Mouse (Mus musculus): ENCODE results near the gene Nobox. TPM values are rescaled to one million over a fixed set of nuclear protein-coding genes. Genes with fewer than 3 reads are reported as not detected.

The Nobox gene
- polyA plus RNA-seq, 1 experiment from 2014 or later = not detected

- Histone ChIP-seq H3K4me3 (ENCODE audit: low read depth, low read length) (no peak overlapping the region), H3K27ac (replicated peaks) (0 out of 2 replicates have a peak overlapping the region, but pooled peaks have one; percentile 14), H3K36me3 (ENCODE audit: control insufficient read depth, insufficient read depth, low read length) (no peaks in the 10 kb centered on the region), H3K9ac (ENCODE audit: low read length) (no peak overlapping the region), H3K9me3 (ENCODE audit: control insufficient read depth, low read length) (no peaks in the 10 kb centered on the region), H3K4me1 (replicated peaks; ENCODE audit: control insufficient read depth, insufficient read depth) (no peaks in the 10 kb centered on the region; the same call in 1 of the 2 replicates), H3K27me3 (ENCODE audit: control insufficient read depth, insufficient read depth, low read length) (no peaks in the 10 kb centered on the region), H3K4me2 (replicated peaks; ENCODE audit: low read depth) (no peak overlapping the region)
- TF ChIP-seq CTCF (IDR thresholded peaks at IDR 0.05; ENCODE audit: low read depth) (no peak), EP300 (optimal IDR thresholded peaks at IDR 0.05) (no peak)
- DNase-seq (ENCODE audit: low spot score) (no peak), ATAC-seq (ENCODE audit: low FRiP score, low TSS enrichment) (no peak)
Measured at GRCm38 (mm10) chr6:43312546-43312945, 3.2 kb upstream of the Nobox start.

- no peaks in the 10 kb centered on the region for H3K27me3 ChIP-seq (ENCODE audit: control insufficient read depth, insufficient read depth, low read length)
- TF ChIP-seq CTCF (IDR thresholded peaks at IDR 0.05; ENCODE audit: low read depth) = no peak
- no peak for TF ChIP-seq EP300 (optimal IDR thresholded peaks at IDR 0.05)
- ATAC-seq (ENCODE audit: low FRiP score, low TSS enrichment) = no peak
- WGBS = 43% methylated on average over 6 of the region's 6 CpGs
- no peaks in the 10 kb centered on the region for H3K9me3 ChIP-seq (ENCODE audit: control insufficient read depth, low read length)
- no peaks in the 10 kb centered on the region for H3K36me3 ChIP-seq (ENCODE audit: control insufficient read depth, insufficient read depth, low read length)
- H3K9ac ChIP-seq (ENCODE audit: low read length) = no peak overlapping the region
- no peaks in the 10 kb centered on the region; the same call in 1 of the 2 replicates for H3K4me1 ChIP-seq (replicated peaks; ENCODE audit: control insufficient read depth, insufficient read depth)
- H3K4me2 ChIP-seq (replicated peaks; ENCODE audit: low read depth) = no peak overlapping the region
- no peak overlapping the region for H3K4me3 ChIP-seq (ENCODE audit: low read depth, low read length)
- DNase-seq (ENCODE audit: low spot score) = no peak
- H3K27ac ChIP-seq (replicated peaks) = no peak overlapping the region
Measured at GRCm38 (mm10) chr6:43310071-43310470, 717 bp upstream of the Nobox start.

- 31% methylated on average over 2 of the region's 2 CpGs for whole genome bisulfite sequencing
- ATAC-seq (ENCODE audit: low FRiP score, low TSS enrichment) = no peak
- no peak for DNase-seq (ENCODE audit: low spot score)
Measured at GRCm38 (mm10) chr6:43297508-43297850, 11.9 kb downstream of the Nobox start.

GRCm38 (mm10) chr6:43296798-43297507 lies 12.4 kb downstream of the Nobox start:
- peak; percentile 90 for TF ChIP-seq CTCF (IDR thresholded peaks at IDR 0.05; ENCODE audit: low read depth)
- TF ChIP-seq EP300 (optimal IDR thresholded peaks at IDR 0.05) = no peak
- H3K36me3 ChIP-seq (ENCODE audit: control insufficient read depth, insufficient read depth, low read length) = no peaks in the 10 kb centered on the region
- H3K27me3 ChIP-seq (ENCODE audit: control insufficient read depth, insufficient read depth, low read length) = no peaks in the 10 kb centered on the region
- no peak overlapping the region for H3K27ac ChIP-seq (replicated peaks)
- no peak overlapping the region for H3K4me2 ChIP-seq (replicated peaks; ENCODE audit: low read depth)
- H3K9me3 ChIP-seq (ENCODE audit: control insufficient read depth, low read length) = no peaks in the 10 kb centered on the region
- ATAC-seq (ENCODE audit: low FRiP score, low TSS enrichment) (peak; percentile 30; the same call in 1 of the 2 replicates), DNase-seq (ENCODE audit: low spot score) (no peak)
- H3K4me3 ChIP-seq (ENCODE audit: low read depth, low read length) = no peak overlapping the region
- peaks cover 6% of the 10 kb centered on the region for H3K4me1 ChIP-seq (replicated peaks; ENCODE audit: control insufficient read depth, insufficient read depth)
- H3K9ac ChIP-seq (ENCODE audit: low read length) = no peak overlapping the region
- 26% methylated on average over 7 of the region's 7 CpGs for WGBS

More at GRCm38 (mm10) chr6:43297508-43297850, 11.9 kb downstream of the Nobox start:
- Histone ChIP-seq H3K27me3 (ENCODE audit: control insufficient read depth, insufficient read depth, low read length) (no peaks in the 10 kb centered on the region), H3K27ac (replicated peaks) (no peak overlapping the region), H3K4me3 (ENCODE audit: low read depth, low read length) (no peak overlapping the region), H3K9me3 (ENCODE audit: control insufficient read depth, low read length) (no peaks in the 10 kb centered on the region), H3K36me3 (ENCODE audit: control insufficient read depth, insufficient read depth, low read length) (no peaks in the 10 kb centered on the region), H3K4me1 (replicated peaks; ENCODE audit: control insufficient read depth, insufficient read depth) (peaks cover 6% of the 10 kb centered on the region), H3K4me2 (replicated peaks; ENCODE audit: low read depth) (no peak overlapping the region), H3K9ac (ENCODE audit: low read length) (no peak overlapping the region)
- no peak for TF ChIP-seq EP300 (optimal IDR thresholded peaks at IDR 0.05)
- TF ChIP-seq CTCF (IDR thresholded peaks at IDR 0.05; ENCODE audit: low read depth) = no peak

GRCm38 (mm10) chr6:43295908-43296307 lies 13.4 kb downstream of the Nobox start:
- WGBS = 16% methylated on average over 5 of the region's 5 CpGs
- Histone ChIP-seq H3K36me3 (ENCODE audit: control insufficient read depth, insufficient read depth, low read length) (no peaks in the 10 kb centered on the region), H3K9me3 (ENCODE audit: control insufficient read depth, low read length) (no peaks in the 10 kb centered on the region), H3K4me3 (ENCODE audit: low read depth, low read length) (no peak overlapping the region), H3K4me1 (replicated peaks; ENCODE audit: control insufficient read depth, insufficient read depth) (peaks cover 6% of the 10 kb centered on the region), H3K4me2 (replicated peaks; ENCODE audit: low read depth) (no peak overlapping the region), H3K27me3 (ENCODE audit: control insufficient read depth, insufficient read depth, low read length) (no peaks in the 10 kb centered on the region), H3K27ac (replicated peaks) (no peak overlapping the region), H3K9ac (ENCODE audit: low read length) (no peak overlapping the region)
- TF ChIP-seq EP300 (optimal IDR thresholded peaks at IDR 0.05) = no peak
- no peak for TF ChIP-seq CTCF (IDR thresholded peaks at IDR 0.05; ENCODE audit: low read depth)
- no peak for ATAC-seq (ENCODE audit: low FRiP score, low TSS enrichment)
- DNase-seq (ENCODE audit: low spot score) = no peak

- Histone ChIP-seq H3K4me2 (replicated peaks; ENCODE audit: low read depth) (no peak overlapping the region), H3K9me3 (ENCODE audit: control insufficient read depth, low read length) (no peaks in the 10 kb centered on the region), H3K36me3 (ENCODE audit: control insufficient read depth, insufficient read depth, low read length) (peaks cover 10% of the 10 kb centered on the region; the same call in 1 of the 2 replicates), H3K4me1 (replicated peaks; ENCODE audit: control insufficient read depth, insufficient read depth) (peaks cover 6% of the 10 kb centered on the region), H3K4me3 (ENCODE audit: low read depth, low read length) (no peak overlapping the region), H3K27ac (replicated peaks) (peak overlapping the region; percentile 74; the same call in 1 of the 2 replicates), H3K9ac (ENCODE audit: low read length) (no peak overlapping the region), H3K27me3 (ENCODE audit: control insufficient read depth, insufficient read depth, low read length) (no peaks in the 10 kb centered on the region)
- WGBS = 69% methylated on average over 7 of the region's 7 CpGs
- TF ChIP-seq EP300 (optimal IDR thresholded peaks at IDR 0.05) (no peak), CTCF (IDR thresholded peaks at IDR 0.05; ENCODE audit: low read depth) (no peak)
- ATAC-seq (ENCODE audit: low FRiP score, low TSS enrichment) = 0 out of 2 replicates have a peak, but pooled peaks have one; percentile 12
- no peak for DNase-seq (ENCODE audit: low spot score)
Measured at GRCm38 (mm10) chr6:43293175-43293574, 16.2 kb downstream of the Nobox start.
